Mouse (Mus musculus): ENCODE results near the gene Hoxd11. TPM values are rescaled to one million over a fixed set of nuclear protein-coding genes. Genes with fewer than 3 reads are reported as not detected.
A peak's percentile ranks its signal among the peaks of the same experiment; 100 is the strongest.

Hoxd11 gene
- polyA plus RNA-seq, 1 experiment from 2014 or later, result 31.0 TPM

DNA sequence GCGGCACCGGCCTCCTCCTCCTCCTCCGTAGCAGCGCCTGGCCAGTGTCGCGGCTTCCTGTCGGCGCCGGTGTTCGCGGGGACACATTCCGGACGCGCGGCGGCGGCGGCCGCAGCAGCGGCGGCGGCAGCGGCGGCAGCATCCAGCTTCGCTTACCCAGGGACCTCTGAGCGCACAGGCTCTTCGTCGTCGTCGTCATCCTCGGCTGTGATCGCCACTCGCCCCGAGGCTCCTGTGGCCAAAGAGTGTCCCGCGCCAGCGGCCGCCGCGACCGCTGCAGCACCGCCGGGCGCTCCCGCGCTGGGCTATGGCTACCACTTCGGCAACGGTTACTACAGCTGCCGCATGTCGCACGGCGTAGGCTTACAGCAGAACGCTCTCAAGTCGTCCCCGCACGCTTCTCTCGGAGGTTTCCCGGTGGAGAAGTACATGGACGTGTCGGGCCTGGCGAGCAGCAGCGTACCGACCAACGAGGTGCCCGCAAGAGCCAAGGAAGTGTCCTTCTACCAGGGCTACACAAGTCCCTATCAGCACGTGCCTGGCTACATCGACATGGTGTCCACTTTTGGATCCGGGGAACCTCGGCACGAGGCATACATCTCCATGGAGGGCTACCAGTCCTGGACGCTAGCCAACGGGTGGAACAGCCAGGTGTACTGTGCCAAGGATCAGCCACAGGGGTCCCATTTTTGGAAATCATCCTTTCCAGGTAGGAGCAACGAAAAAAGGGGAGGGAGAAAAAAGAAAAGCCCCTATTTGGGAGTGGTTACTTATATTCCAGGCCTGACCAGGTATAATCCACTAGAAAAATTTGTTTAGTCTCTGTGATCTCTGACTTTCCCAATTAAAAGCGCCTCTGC lies 10.8 kb upstream of the Hoxd11 start:
- no peaks in the 10 kb centered on the region for H3K9me3 ChIP-seq (replicated peaks)
- DNase-seq (ENCODE audit: low spot score), result no peak
- peak overlapping the region; percentile 90 for H3K27ac ChIP-seq
- WGBS, result under 1% methylated on average over 74 of the region's 74 CpGs
- peak overlapping the region; percentile 80 for H3K4me3 ChIP-seq
- peaks cover 55% of the 10 kb centered on the region for H3K4me1 ChIP-seq
- H3K36me3 ChIP-seq, result no peaks in the 10 kb centered on the region
- peaks cover 100% of the 10 kb centered on the region for H3K27me3 ChIP-seq (ENCODE audit: low read depth, poor library complexity, severe bottlenecking)

DNA sequence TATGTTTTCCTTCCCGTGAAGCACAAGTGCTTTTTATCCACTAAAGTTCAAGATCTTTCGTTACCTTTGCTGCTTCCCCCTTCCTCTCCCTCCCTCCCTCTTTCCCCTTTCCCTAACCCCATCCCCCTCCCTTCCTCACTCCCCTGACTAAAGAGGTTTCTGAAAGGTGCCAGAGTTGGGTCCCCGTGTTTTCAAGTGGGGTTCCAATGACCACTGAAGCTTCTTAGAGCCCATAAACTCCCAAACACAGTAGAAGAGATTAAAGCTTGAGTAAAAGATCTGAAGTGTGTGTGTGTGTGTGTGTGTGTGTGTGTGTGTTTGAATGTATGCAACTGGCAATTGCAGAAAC lies 10.2 kb upstream of the Hoxd11 start:
- Histone ChIP-seq H3K27ac (peak overlapping the region; percentile 90), H3K4me1 (peaks cover 60% of the 10 kb centered on the region), H3K36me3 (no peaks in the 10 kb centered on the region), H3K9me3 (replicated peaks) (no peaks in the 10 kb centered on the region), H3K4me3 (peak overlapping the region; percentile 80), H3K27me3 (ENCODE audit: low read depth, poor library complexity, severe bottlenecking) (peaks cover 100% of the 10 kb centered on the region)
- peak; percentile 47 for DNase-seq (ENCODE audit: low spot score)
- under 1% methylated on average over 3 of the region's 3 CpGs for WGBS

DNA sequence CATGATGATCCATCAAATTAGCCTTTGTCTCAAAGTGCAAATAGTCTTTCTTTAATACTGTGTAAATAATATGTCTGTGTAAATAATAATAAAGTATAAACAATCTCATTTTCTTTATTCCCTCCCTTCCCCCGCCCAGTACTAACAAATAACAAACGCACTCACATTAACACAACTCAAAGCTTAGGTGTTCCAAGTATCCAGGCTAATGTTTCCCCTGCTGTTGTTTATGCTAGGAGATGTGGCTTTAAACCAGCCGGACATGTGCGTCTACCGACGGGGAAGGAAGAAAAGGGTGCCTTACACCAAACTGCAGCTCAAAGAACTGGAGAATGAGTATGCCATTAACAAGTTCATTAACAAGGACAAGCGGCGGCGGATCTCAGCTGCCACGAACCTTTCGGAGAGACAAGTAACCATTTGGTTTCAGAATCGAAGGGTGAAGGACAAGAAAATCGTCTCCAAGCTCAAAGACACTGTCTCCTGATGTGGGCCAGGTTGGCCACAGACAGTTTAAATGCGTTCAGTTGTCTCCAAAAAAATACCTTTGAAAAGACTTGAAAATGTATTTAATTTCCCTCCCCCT lies 9.6 kb upstream of the Hoxd11 start:
- peaks cover 100% of the 10 kb centered on the region for H3K27me3 ChIP-seq (ENCODE audit: low read depth, poor library complexity, severe bottlenecking)
- no peaks in the 10 kb centered on the region for H3K9me3 ChIP-seq (replicated peaks)
- H3K4me3 ChIP-seq, result peak overlapping the region; percentile 80
- WGBS, result under 1% methylated on average over 14 of the region's 14 CpGs
- H3K27ac ChIP-seq, result peak overlapping the region; percentile 64
- DNase-seq (ENCODE audit: low spot score), result peak; percentile 55
- H3K36me3 ChIP-seq, result no peaks in the 10 kb centered on the region
- peaks cover 66% of the 10 kb centered on the region for H3K4me1 ChIP-seq

DNA sequence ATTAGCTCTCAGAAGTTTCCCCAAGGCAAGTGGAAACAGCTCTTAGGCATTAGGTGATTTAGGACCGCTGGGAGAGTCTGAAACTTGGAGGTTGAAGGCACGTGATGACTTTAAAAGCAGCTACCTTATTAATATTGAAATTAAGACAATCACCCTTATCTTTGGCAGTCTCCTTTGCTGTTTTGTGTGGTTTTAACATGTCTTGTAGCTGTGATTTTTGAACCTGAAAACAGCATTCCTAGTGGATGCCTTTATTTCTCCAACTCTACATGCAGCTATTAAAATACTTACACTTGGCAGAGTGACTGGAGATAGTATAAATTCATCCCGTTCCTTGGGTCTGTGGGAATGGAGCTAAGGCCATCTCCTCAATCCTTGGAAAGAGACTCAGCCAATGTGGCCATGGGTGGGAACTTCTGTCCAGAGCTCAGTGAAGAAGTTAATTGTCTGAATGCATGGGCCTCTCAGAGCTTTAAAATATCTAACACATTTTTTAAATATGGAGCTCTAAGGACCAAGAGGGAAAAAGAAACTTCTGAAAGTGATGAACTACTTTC lies 8.6 kb upstream of the Hoxd11 start:
- H3K36me3 ChIP-seq, result no peaks in the 10 kb centered on the region
- WGBS, result 3% methylated on average over 3 of the region's 3 CpGs
- peaks cover 100% of the 10 kb centered on the region for H3K27me3 ChIP-seq (ENCODE audit: low read depth, poor library complexity, severe bottlenecking)
- peak; percentile 30 for DNase-seq (ENCODE audit: low spot score)
- 0 out of 2 replicates have a peak overlapping the region, but pooled peaks have one; percentile 64 for H3K27ac ChIP-seq
- H3K4me1 ChIP-seq, result peaks cover 75% of the 10 kb centered on the region
- peak overlapping the region; percentile 80 for H3K4me3 ChIP-seq
- H3K9me3 ChIP-seq (replicated peaks), result no peaks in the 10 kb centered on the region

DNA sequence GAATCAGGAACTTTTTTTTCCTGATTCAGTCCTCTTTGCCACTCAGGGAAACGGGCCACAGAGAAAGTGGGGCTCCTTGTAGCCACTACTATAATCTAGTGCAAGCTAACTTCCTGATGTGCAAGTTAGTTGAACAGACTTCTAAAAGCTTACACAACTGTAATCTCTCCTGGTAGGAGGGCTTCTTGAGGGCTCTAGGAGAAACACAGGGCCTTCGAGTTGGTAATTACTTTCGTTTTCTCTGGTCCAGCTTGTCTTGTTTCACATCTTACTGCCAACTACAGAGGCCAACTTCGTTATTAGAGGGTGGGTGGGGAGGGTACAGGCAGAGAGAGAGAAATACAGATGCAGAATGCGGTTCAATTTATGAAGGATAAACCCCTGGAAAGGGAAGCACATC lies 7.5 kb upstream of the Hoxd11 start:
- DNase-seq (ENCODE audit: low spot score), result no peak
- peak overlapping the region; percentile 80 for H3K4me3 ChIP-seq
- H3K9me3 ChIP-seq (replicated peaks), result no peaks in the 10 kb centered on the region
- WGBS, result 3% methylated on average over 5 of the region's 5 CpGs
- H3K27me3 ChIP-seq (ENCODE audit: low read depth, poor library complexity, severe bottlenecking), result peaks cover 100% of the 10 kb centered on the region
- peak overlapping the region; percentile 90 for H3K27ac ChIP-seq
- H3K36me3 ChIP-seq, result no peaks in the 10 kb centered on the region
- H3K4me1 ChIP-seq, result peaks cover 87% of the 10 kb centered on the region

DNA sequence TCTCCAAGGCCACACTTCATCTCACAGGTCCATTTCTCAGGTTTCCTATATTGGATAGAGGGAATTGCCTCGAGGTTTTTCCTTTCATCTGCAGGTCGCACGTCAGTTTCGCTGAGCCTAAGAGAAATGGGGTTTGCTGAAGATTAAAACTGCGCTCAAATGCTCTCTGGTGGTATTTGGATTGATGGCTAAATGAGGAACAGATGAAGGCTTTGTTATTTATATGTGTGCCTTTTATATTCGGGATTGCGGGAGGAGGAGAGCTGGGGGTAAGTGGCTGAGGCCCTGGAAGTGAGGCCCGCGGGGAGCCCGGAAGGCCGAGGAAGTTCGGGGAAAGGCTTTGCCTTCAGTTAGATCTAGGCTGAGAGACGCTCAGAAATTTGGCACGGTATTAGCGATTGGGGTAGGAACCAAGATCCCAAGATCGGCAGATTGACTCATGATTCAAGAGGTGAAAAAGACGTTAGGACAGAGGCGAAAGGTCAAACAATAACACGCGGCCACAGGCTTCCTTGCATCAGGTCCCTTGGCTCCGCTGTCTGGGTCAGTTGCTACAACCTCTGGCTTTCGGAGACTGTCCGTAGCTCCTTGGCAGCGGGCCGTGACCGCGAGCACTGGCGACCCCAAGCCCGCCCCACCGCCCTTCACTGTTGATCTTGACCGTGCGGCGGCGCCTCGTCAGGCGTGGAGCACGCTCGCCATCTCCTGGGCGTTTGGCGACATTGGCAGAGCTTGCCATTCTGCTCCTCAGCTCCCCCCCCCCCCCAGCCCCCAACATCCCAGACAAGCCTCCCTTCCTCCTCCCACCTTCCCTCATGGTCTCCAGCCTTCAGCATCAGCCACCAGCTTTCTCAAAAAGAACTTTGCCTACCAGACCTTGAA lies 6.6 kb upstream of the Hoxd11 start:
- Histone ChIP-seq H3K36me3 (no peaks in the 10 kb centered on the region), H3K9me3 (replicated peaks) (no peaks in the 10 kb centered on the region), H3K27ac (peak overlapping the region; percentile 90), H3K4me3 (peak overlapping the region; percentile 80), H3K27me3 (ENCODE audit: low read depth, poor library complexity, severe bottlenecking) (peaks cover 100% of the 10 kb centered on the region), H3K4me1 (peaks cover 88% of the 10 kb centered on the region)
- under 1% methylated on average over 40 of the region's 40 CpGs for WGBS
- DNase-seq (ENCODE audit: low spot score), result peak; percentile 95

DNA sequence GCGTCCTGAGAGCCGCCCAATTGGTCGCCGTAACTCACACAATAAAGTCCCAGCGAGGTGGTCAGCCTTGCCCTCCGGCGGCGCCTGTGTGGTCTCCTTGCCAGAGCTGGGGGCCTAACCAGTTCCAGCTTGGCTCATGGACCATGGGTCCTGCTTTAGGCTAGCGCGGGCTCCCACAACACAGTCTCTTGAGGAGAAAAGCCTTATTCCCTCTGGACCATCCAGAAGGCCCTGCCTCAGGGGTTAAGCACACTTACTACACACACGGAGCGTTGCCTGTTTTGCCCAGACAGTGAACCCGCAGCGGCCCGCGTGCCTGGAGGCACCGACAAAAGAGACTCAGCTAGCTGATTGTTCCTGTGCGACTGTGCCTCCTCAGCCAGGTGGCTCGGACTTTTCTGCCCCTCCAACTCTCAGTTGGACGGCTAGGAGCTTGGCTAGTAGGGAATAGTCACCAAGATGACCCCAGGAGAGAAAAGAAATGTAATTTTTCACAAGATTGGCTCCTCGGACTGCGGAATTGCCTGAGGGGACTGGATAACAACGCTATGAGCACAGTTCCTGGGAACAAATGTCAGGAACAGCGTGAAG lies 5.4 kb upstream of the Hoxd11 start:
- DNase-seq (ENCODE audit: low spot score), result peak; percentile 92
- peaks cover 100% of the 10 kb centered on the region for H3K27me3 ChIP-seq (ENCODE audit: low read depth, poor library complexity, severe bottlenecking)
- no peaks in the 10 kb centered on the region for H3K36me3 ChIP-seq
- H3K27ac ChIP-seq, result peak overlapping the region; percentile 90
- H3K4me1 ChIP-seq, result peaks cover 88% of the 10 kb centered on the region
- WGBS, result 1% methylated on average over 24 of the region's 24 CpGs
- H3K4me3 ChIP-seq, result peak overlapping the region; percentile 80
- H3K9me3 ChIP-seq (replicated peaks), result no peaks in the 10 kb centered on the region

DNA sequence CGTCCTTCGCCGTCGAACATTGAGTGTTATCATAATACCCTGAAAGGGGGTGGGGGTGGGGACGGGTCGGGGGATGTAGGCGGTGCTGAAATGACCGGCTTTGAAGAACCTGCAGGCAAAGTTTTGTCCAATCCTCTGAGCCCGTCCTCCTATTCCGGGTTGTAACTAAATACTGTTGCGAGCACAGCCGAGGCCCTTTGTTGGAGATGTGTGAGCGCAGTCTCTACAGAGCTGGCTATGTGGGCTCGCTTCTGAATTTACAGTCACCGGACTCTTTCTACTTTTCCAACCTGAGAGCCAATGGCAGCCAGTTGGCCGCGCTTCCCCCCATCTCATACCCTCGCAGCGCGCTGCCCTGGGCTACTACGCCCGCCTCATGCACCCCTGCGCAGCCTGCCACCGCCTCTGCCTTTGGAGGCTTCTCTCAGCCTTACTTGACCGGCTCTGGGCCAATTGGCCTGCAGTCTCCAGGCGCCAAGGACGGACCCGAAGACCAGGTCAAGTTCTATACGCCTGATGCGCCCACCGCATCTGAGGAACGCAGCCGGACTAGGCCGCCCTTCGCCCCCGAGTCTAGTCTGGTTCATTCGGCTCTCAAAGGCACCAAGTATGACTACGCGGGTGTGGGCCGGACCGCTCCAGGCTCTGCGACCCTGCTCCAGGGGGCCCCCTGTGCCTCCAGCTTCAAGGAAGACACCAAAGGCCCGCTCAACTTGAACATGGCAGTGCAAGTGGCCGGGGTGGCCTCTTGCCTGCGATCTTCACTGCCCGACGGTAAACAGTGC lies 4.3 kb upstream of the Hoxd11 start, which contains the start of gene Hoxd12:
Gene Hoxd12, plus strand, starts transcription at position 133 of the 785 bp plus-strand sequence.
- Histone ChIP-seq H3K4me1 (peaks cover 90% of the 10 kb centered on the region), H3K36me3 (no peaks in the 10 kb centered on the region), H3K9me3 (replicated peaks) (no peaks in the 10 kb centered on the region), H3K4me3 (peak within 1 kb of the TSS; percentile 80), H3K27ac (peak within 1 kb of the TSS; percentile 90), H3K27me3 (ENCODE audit: low read depth, poor library complexity, severe bottlenecking) (peaks cover 100% of the 10 kb centered on the region)
- 1% methylated on average over 47 of the region's 47 CpGs for WGBS
- peak; percentile 77 for DNase-seq (ENCODE audit: low spot score)

DNA sequence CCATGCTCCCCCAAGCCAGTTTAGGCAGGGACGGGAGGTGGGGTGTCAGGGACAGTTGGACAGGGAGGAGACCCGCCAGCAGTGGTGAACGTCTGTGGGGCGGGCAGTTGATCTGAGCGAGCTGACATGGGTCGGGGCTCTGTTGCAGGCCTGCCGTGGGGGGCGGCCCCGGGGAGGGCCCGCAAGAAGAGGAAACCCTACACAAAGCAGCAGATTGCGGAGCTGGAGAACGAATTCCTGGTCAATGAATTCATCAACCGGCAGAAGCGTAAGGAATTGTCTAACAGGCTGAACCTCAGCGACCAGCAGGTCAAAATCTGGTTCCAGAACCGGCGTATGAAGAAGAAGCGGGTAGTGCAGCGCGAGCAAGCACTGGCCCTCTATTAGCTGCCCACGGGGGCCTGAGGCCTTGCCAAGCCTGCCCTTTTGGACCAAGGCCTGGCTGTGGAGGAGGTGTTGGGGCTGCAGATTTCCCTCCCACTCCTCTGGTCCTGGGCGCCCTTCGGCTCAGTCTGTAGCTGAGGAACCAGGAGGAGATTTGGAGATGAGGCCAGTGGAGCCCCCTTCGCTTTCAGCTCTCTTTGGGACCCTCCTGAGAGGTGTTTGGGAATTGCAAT lies 3.6 kb upstream of the Hoxd11 start:
- Histone ChIP-seq H3K27ac (peak overlapping the region; percentile 90), H3K4me1 (peaks cover 95% of the 10 kb centered on the region), H3K27me3 (ENCODE audit: low read depth, poor library complexity, severe bottlenecking) (peaks cover 100% of the 10 kb centered on the region), H3K4me3 (peak overlapping the region; percentile 80), H3K9me3 (replicated peaks) (no peaks in the 10 kb centered on the region), H3K36me3 (no peaks in the 10 kb centered on the region)
- peak; percentile 63 for DNase-seq (ENCODE audit: low spot score)
- WGBS, result 4% methylated on average over 24 of the region's 24 CpGs

DNA sequence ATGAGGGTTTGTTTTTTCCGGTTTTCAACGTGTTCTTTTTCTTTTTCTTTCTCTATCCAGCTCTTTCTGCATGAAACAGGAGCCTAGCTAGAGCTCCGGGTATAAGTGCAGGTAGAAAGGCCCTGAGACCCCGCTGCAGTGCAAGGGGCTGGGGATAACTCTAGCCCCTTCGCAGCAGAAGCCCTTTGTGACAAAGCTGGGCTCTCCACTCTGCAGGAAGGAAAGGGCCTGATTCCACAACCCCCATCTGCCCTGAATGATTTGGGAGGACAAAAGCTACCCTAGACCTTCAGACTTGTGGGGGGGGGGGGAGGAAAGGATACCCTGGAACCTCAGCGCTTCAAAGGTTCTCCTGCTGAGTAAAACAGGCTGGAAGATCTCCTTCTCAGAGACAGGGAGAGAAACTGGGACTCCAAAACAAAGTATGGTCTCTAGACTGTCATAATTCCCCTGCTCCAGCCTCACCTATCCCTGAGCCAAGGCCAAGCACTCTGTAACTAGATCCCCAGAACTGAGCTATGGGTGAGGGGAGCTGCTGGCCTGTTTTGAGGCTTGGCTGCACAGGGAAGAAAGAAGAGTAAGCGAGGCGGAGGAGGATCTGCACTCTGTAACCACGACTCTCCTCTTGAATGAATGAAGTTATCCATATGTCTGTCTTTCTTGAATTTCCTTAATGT lies 2.8 kb upstream of the Hoxd11 start:
- peak; percentile 58 for DNase-seq (ENCODE audit: low spot score)
- Histone ChIP-seq H3K27ac (peak overlapping the region; percentile 90), H3K4me3 (peak overlapping the region; percentile 80), H3K36me3 (no peaks in the 10 kb centered on the region), H3K4me1 (peaks cover 99% of the 10 kb centered on the region), H3K9me3 (replicated peaks) (no peaks in the 10 kb centered on the region), H3K27me3 (ENCODE audit: low read depth, poor library complexity, severe bottlenecking) (peaks cover 100% of the 10 kb centered on the region)
- WGBS, result 5% methylated on average over 9 of the region's 9 CpGs

DNA sequence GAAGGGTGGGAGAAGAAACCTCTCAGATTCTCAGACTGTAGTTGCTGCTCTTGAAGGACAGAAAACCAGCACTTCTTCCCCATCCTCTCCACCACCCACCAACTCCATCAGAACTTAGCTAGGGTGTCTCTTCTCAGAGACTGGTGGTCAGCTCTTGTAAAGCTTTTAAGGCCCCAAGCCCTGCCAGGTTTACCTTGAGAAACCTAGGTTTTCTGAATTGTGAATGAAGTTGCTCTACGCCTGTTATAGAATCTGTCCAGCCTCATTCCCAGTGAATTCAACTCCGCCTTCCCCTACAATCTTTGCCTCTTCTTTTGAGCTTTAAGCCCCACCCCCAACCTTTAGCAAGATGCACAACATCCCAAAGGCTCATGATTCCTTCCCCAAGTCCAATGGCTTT lies 2.3 kb upstream of the Hoxd11 start:
- H3K4me3 ChIP-seq, result peak overlapping the region; percentile 80

More for the DNA sequence above, 2.3 kb upstream of the Hoxd11 start:
- H3K27ac ChIP-seq, result peak overlapping the region; percentile 90
- DNase-seq (ENCODE audit: low spot score), result peak; percentile 45
- WGBS, result 12% methylated on average over 2 of the region's 2 CpGs
- peaks cover 100% of the 10 kb centered on the region for H3K27me3 ChIP-seq (ENCODE audit: low read depth, poor library complexity, severe bottlenecking)
- H3K9me3 ChIP-seq (replicated peaks), result no peaks in the 10 kb centered on the region
- H3K4me1 ChIP-seq, result peaks cover 99% of the 10 kb centered on the region
- no peaks in the 10 kb centered on the region for H3K36me3 ChIP-seq

Measured in limb, embryonic 10.5 days (tissue).